Mouse (Mus musculus) cortical plate, adult 2 months (tissue): ENCODE measurements around the gene 1700001C19Rik.

ENCODE experiments used
- CTCF ChIP-seq: fragments of 200-500 bp; IDR thresholded peaks from 2 replicates; pipeline ENCODE4 v1.5.1; 2011; ENCODE audit warnings: mild to moderate bottlenecking, control low read depth, low read length; ENCODE audit not compliant: insufficient read depth; ENCODE audit errors: extremely low read depth
- POLR2A ChIP-seq: fragments of 200-500 bp; IDR thresholded peaks from 2 replicates; pipeline ENCODE4 v1.6.1; 2011; ENCODE audit warnings: mild to moderate bottlenecking, low read length, control low read depth; ENCODE audit not compliant: insufficient read depth; ENCODE audit errors: extremely low read depth

DNA sequence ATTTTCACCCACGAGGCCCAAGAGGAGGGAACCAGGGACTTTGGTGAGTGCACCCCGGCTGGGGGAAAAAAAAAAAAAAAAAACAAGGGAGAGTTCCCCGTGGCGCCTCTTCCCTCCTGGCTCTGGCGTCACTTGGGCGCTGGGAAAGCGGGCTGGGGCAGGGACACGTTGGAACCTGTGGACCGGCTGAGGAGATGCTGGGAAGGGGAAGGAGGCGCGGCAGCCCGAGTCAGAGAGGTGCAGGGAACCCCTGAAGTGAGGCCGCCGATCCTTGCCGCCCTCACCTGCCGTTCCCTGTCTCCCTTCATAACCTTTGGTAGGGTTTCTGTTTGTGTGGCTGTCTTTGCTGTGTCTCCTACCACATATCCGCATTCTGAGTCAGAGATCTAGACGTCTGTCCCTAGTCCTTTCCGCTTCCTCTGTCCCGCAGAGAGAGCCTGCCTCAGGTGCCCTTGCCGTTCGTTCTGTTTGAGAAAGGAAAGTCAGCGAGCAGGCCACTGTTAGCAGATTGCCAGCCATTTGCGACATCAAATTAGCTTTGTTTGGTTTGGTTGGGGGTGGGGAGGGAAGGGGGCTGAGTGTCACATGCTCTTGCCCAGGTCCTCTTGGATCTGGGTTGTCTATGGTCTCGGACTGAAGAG is at the start of gene 1700001C19Rik:
- TF ChIP-seq POLR2A (no peak), CTCF (no peak)
